Mouse (Mus musculus) brain, embryonic 14.5 days (tissue): ENCODE results near the gene Khdc1a.

Experiments used
- CTCF ChIP-seq: fragments of 200-500 bp; IDR thresholded peaks from 2 replicates; pipeline ENCODE4 v1.5.1; 2012; ENCODE audit warnings: inconsistent platforms, mild to moderate bottlenecking, moderate library complexity, borderline replicate concordance; ENCODE audit not compliant: insufficient read depth, insufficient read length; ENCODE audit errors: extremely low read depth
- POLR2A ChIP-seq: fragments of 200-500 bp; IDR thresholded peaks from 2 replicates; pipeline ENCODE4 v1.6.1; 2012; ENCODE audit warnings: mild to moderate bottlenecking, inconsistent platforms, borderline replicate concordance; ENCODE audit not compliant: poor library complexity, insufficient read depth, insufficient read length, severe bottlenecking; ENCODE audit errors: extremely low read depth

DNA sequence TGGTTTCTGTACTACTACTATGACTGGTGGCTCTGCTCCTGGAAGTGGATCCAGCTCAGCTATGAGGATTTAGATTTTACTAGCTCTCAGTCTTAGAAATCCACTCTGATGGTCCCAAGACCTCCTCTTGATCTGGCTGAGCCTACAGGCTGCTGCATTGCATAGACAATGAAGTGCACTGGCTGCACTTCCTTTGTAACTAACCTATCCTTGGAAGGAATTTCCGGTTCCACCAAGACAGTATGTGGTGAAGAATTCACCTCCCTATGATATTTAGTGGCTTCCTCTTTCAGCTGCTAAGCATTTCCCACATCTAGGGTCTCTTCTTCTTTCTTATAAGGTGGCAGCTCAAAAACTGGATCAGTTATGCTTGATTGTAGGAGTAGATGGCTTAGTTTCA, 24.8 kb upstream of the Khdc1a start:
- TF ChIP-seq POLR2A (no peak), CTCF (no peak)
